ENCODE assay signal across 19 mouse cellular contexts in genomic region chr12:51103541-51104042, GRCm38 (mm10).
"Had no signal": no experiment of that assay in that cellular context is flagged by ENCODE, and none has a peak within 500 bp of the region (broad histone marks: within the 10 kb centered on the region; RNA-seq: fewer than 3 reads in every experiment).

No protein-coding gene starts in this region.

- H3K4me1 ChIP-seq: limb, embryonic 15.5 days; liver, embryonic 12.5 days; midbrain, embryonic 10.5 days; midbrain, embryonic 13.5 days; neural tube, embryonic 13.5 days; neural tube, embryonic 15.5 days had no signal

- H3K27me3 ChIP-seq: limb, embryonic 15.5 days; liver, embryonic 12.5 days; midbrain, embryonic 13.5 days; neural tube, embryonic 13.5 days; neural tube, embryonic 15.5 days had no signal

- H3K9me3 ChIP-seq: limb, embryonic 15.5 days; liver, embryonic 12.5 days; midbrain, embryonic 10.5 days; midbrain, embryonic 13.5 days; neural tube, embryonic 13.5 days; neural tube, embryonic 15.5 days had no signal

- H3K27ac ChIP-seq: limb, embryonic 15.5 days; liver, embryonic 12.5 days; liver, embryonic 14.5 days; midbrain, embryonic 10.5 days; midbrain, embryonic 13.5 days; neural tube, embryonic 13.5 days; neural tube, embryonic 15.5 days had no signal

- ATAC-seq: liver, embryonic 12.5 days; lung, postnatal 0 days; midbrain, embryonic 13.5 days; midbrain, embryonic 16.5 days had no signal

- H3K9ac ChIP-seq: limb, embryonic 15.5 days; liver, embryonic 12.5 days; liver, embryonic 14.5 days; midbrain, embryonic 13.5 days; neural tube, embryonic 13.5 days; neural tube, embryonic 15.5 days had no signal

- H3K4me3 ChIP-seq: limb, embryonic 15.5 days; liver, embryonic 12.5 days; midbrain, embryonic 10.5 days; midbrain, embryonic 13.5 days; myocyte; neural tube, embryonic 13.5 days; neural tube, embryonic 15.5 days had no signal

- H3K4me2 ChIP-seq: limb, embryonic 15.5 days; liver, embryonic 12.5 days; midbrain, embryonic 13.5 days; neural tube, embryonic 13.5 days; neural tube, embryonic 15.5 days had no signal

- H3K36me3 ChIP-seq: limb, embryonic 15.5 days; liver, embryonic 12.5 days; midbrain, embryonic 10.5 days; midbrain, embryonic 13.5 days; neural tube, embryonic 13.5 days; neural tube, embryonic 15.5 days had no signal

- DNase-seq: lung, postnatal 4 days; retina, postnatal 1 day; right cerebral cortex, adult 18-20 months; right cerebral cortex, postnatal 25 days; right cerebral cortex, postnatal 4 days; spleen, adult 18-20 months; thymus, adult 18-20 months; thymus, postnatal 14 days; thymus, postnatal 36 days had no signal
